Mouse (Mus musculus): ENCODE data around the gene Dennd1c. TPM values are rescaled to one million over a fixed set of nuclear protein-coding genes. Genes with fewer than 3 reads are reported as not detected.

The Dennd1c gene
- total and polyA plus RNA-seq, 3 experiments: 3.8 to 20.7 TPM; not detected in 1

GRCm38 (mm10) chr17:57102276-57102675 is 24.0 kb upstream of the Dennd1c start:
- Histone ChIP-seq H3K27me3 (ENCODE audit: control insufficient read depth in 1 of 2, insufficient read depth in 2 of 2, low read length in 2 of 2) (no peaks in the 10 kb centered on the region), H3K9me3 (replicated peaks; ENCODE audit: insufficient read depth, low read length) (no peaks in the 10 kb centered on the region), H3K4me3 (ENCODE audit: control insufficient read depth in 1 of 2, insufficient read depth in 1 of 2, low read depth in 2 of 2, low read length in 2 of 2) (no peak overlapping the region), H3K4me1 (ENCODE audit: control insufficient read depth in 1 of 2, insufficient read depth in 2 of 2, low read length in 2 of 2) (peaks cover 0 to 12% of the 10 kb centered on the region in 2 experiments; a peak in 3 of 4 replicates), H3K36me3 (ENCODE audit: control insufficient read depth in 1 of 2, insufficient read depth in 2 of 2, low read length in 2 of 2) (peaks cover 0 to 9% of the 10 kb centered on the region in 2 experiments; a peak in 2 of 4 replicates), H3K9ac (ENCODE audit: control insufficient read depth, low read depth, low read length, poor library complexity, severe bottlenecking) (no peak overlapping the region), H3K79me2 (ENCODE audit: control insufficient read depth, insufficient read depth, low read length, poor library complexity) (no peaks in the 10 kb centered on the region), H3K27ac (ENCODE audit: control insufficient read depth, low read depth, low read length) (no peak overlapping the region)
- DNase-seq (ENCODE audit: low read depth, low spot score): no peak
- TF ChIP-seq TCF12 (IDR thresholded peaks at IDR 0.05; ENCODE audit: low read depth, low read length): no peak
- TF ChIP-seq USF1 (IDR thresholded peaks at IDR 0.05; ENCODE audit: low read depth, low read length): no peak
- no peak for TF ChIP-seq POLR2AphosphoS5 (IDR thresholded peaks at IDR 0.05; ENCODE audit: borderline replicate concordance, low read depth, low read length)
- TF ChIP-seq MEF2A (IDR thresholded peaks at IDR 0.05; ENCODE audit: extremely low read depth, insufficient replicate concordance, low read depth, low read length, poor library complexity, severe bottlenecking): no peak
- TF ChIP-seq UBTF (IDR thresholded peaks at IDR 0.05; ENCODE audit: borderline replicate concordance, insufficient read depth, low read depth, low read length): no peak
- no peak for TF ChIP-seq MAZ (IDR thresholded peaks at IDR 0.05; ENCODE audit: low read depth, low read length)
- no peak for TF ChIP-seq NELFE (IDR thresholded peaks at IDR 0.05; ENCODE audit: low read depth, low read length)
- TF ChIP-seq E2F4 (IDR thresholded peaks at IDR 0.05; ENCODE audit: borderline replicate concordance, low read depth, low read length): no peak
- TF ChIP-seq TAL1 (IDR thresholded peaks at IDR 0.05; ENCODE audit: low read length): no peak
- no peak for TF ChIP-seq SMC3 (IDR thresholded peaks at IDR 0.05; ENCODE audit: low read depth, low read length)
- no peak for TF ChIP-seq CTCF (IDR thresholded peaks at IDR 0.05 in 2 of 3, conservative IDR thresholded peaks at IDR 0.05 in 1 of 3; ENCODE audit: control insufficient read depth in 1 of 3, insufficient read depth in 1 of 3, low read depth in 2 of 3, low read length in 3 of 3, poor library complexity in 1 of 3, severe bottlenecking in 1 of 3)
- TF ChIP-seq ZMIZ1 (IDR thresholded peaks at IDR 0.05; ENCODE audit: low read depth, low read length): no peak
- no peak for TF ChIP-seq ZNF384 (IDR thresholded peaks at IDR 0.05; ENCODE audit: low read depth, low read length)
- TF ChIP-seq ZKSCAN1 (IDR thresholded peaks at IDR 0.05; ENCODE audit: low read depth, low read length): no peak
- no peak for TF ChIP-seq JUND (IDR thresholded peaks at IDR 0.05; ENCODE audit: low read depth, low read length)
- TF ChIP-seq MXI1 (IDR thresholded peaks at IDR 0.05; ENCODE audit: low read depth, low read length): no peak
- TF ChIP-seq ELF1 (IDR thresholded peaks at IDR 0.05; ENCODE audit: low read depth, low read length): no peak

- Histone ChIP-seq H3K4me1 (ENCODE audit: control insufficient read depth in 1 of 2, insufficient read depth in 2 of 2, low read length in 2 of 2) (peaks cover 0 to 7% of the 10 kb centered on the region in 2 experiments; a peak in 2 of 4 replicates), H3K4me3 (ENCODE audit: control insufficient read depth in 1 of 2, insufficient read depth in 1 of 2, low read depth in 2 of 2, low read length in 2 of 2) (no peak overlapping the region), H3K9me3 (replicated peaks; ENCODE audit: insufficient read depth, low read length) (no peaks in the 10 kb centered on the region), H3K27ac (ENCODE audit: control insufficient read depth, low read depth, low read length) (no peak overlapping the region), H3K27me3 (ENCODE audit: control insufficient read depth in 1 of 2, insufficient read depth in 2 of 2, low read length in 2 of 2) (no peaks in the 10 kb centered on the region), H3K36me3 (ENCODE audit: control insufficient read depth in 1 of 2, insufficient read depth in 2 of 2, low read length in 2 of 2) (peaks cover 0 to 5% of the 10 kb centered on the region in 2 experiments; a peak in 2 of 4 replicates), H3K9ac (ENCODE audit: control insufficient read depth, low read depth, low read length, poor library complexity, severe bottlenecking) (no peak overlapping the region), H3K79me2 (ENCODE audit: control insufficient read depth, insufficient read depth, low read length, poor library complexity) (no peaks in the 10 kb centered on the region)
- TF ChIP-seq CTCF (IDR thresholded peaks at IDR 0.05 in 2 of 3, conservative IDR thresholded peaks at IDR 0.05 in 1 of 3; ENCODE audit: control insufficient read depth in 1 of 3, insufficient read depth in 1 of 3, low read depth in 2 of 3, low read length in 3 of 3, poor library complexity in 1 of 3, severe bottlenecking in 1 of 3) (peak in 1 of 3 experiments; percentile 16; a peak in 2 of 6 replicates), MXI1 (IDR thresholded peaks at IDR 0.05; ENCODE audit: low read depth, low read length) (no peak), RAD21 (IDR thresholded peaks at IDR 0.05; ENCODE audit: low read depth, low read length) (peak; percentile 19), MAFK (IDR thresholded peaks at IDR 0.05; ENCODE audit: borderline replicate concordance, low read depth, low read length) (no peak), SMC3 (IDR thresholded peaks at IDR 0.05; ENCODE audit: low read depth, low read length) (peak; percentile 22; the same call in 1 of the 2 replicates), MYC (IDR thresholded peaks at IDR 0.05; ENCODE audit: low read depth, low read length) (no peak)
- DNase-seq (ENCODE audit: low read depth, low spot score): no peak
Observed at GRCm38 (mm10) chr17:57099629-57100325, 21.5 kb upstream of the Dennd1c start.

All from MEL (cell line).